Mouse (Mus musculus) thymus, postnatal 25 days (tissue): ENCODE data around the gene Ints14.
A peak's percentile ranks its signal among the peaks of the same experiment; 100 is the strongest.

Experiments used
- DNase-seq: peaks from one replicate; pipeline ENCODE4 v3.0.0; 2022

Gene Ints14

DNA sequence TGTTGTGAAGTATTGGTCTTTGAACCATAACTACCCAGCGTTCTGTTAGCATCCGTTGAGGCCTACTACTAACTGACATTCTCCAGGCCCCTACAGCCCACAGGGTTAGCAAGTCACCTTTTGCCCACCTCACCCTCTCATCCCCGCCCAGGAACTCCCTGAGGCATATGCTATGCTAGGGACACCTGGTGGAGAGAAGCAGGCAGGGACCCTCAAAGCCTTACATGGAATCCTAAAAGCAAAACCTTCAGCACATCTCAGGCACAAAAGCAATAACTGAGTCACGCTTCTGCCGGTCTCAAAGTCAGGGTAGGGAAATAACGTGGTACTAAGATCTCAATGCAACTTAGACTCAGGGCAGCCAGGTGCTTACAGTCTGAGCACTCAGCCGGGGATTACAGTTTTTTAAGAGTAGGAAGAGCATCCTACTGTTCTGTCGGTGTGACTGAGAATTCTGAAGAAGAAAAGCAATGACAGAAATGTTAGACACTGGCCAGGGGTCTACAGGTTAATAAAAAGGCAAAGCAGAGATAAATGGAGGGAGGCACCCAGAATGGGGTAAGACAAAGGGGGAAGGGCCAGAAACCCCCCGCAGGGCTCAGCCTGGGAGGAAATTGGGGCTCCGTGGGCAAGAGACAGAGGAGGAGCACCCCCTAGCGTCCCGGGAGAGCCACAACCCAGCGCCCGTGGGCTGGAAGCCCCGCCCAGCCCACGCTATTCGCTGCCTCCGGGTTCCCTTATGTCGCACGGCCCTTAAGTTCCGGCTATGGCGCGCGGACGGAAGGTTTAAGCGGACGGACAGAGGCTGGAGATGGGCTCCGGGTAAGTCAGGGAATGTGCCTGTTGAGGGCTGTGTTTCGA lies at the start of gene Ints14:
Gene Ints14 (plus strand): TSS at position 789 of the 861 bp plus-strand sequence.
- DNase-seq: peak; percentile 98

DNA sequence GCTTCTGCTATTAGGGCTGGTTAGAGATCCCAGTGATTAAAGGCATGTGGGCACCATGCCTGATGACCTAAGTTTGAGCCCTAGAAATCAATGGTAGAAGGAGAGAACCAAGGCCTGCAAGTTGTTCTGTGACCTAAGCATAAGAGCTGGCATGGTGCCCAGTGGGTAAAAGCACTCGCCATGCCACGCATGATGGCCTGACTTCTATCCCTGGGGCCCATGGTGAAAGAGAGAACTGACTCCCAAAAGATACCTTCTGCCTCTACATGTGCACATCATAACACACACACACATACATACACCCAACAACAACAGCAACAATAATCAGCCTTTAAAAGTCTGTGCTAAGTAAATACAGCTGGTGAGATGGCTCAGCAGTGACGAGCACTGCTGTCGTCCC lies 47.3 kb upstream of the Ints14 start:
- DNase-seq: no peak

DNA sequence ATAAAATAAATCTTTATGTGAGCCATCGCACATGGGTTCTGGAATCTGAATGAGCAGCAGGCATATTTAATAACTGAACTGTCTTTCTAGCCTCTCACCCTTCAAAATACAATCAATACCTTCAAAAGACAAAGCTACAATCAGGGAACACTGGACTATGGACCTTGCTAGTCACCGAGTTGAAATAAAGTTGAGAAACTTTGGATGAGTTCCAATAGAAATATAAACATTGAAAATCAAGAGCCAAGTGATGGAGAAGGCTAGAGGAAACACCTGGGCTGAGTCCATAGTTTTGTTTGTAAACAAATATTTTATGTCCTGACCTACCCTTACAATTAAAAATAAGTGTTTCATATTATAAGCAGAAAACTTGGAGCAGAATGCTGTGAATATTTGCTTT lies 46.7 kb upstream of the Ints14 start:
- DNase-seq: no peak

DNA sequence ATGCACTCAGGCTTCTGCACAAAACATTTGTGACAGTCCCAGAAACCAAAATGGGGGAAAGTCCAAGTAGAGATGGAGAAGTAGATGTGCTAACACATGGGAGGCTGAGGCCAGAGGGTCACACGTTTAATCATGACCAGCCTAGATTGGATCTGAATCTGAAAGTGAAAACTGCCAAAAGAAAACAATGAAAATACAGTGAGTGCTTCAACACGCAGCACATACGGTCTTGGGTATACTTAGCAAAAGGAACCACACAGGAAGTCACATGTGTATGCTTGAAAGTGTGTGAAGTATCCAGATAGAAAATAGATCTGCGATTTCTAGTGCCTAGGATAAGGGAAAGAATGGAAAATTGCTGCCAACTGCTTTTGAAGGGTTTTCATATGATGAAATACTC lies 46.1 kb upstream of the Ints14 start:
- DNase-seq: peak; percentile 7

DNA sequence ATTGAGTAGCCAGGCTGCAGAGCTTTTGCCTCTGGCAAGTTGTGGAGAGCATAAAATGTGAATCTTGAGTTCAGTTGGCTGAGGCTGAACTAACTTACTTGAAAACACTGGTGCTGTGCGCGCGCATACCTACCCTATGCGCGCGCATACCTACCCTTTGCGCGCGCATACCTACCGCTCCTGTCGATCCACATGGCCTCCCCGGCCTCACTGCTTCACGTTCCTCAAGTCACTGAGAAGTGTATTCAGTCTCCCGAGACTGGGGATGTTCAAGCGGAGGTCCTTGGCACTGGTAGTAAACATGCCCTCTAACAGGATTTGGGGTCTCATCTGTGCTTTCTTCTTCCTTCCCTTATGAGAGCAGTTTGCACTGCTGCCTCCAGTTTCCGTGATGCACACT lies 42.1 kb upstream of the Ints14 start:
- DNase-seq: peak; percentile 60

DNA sequence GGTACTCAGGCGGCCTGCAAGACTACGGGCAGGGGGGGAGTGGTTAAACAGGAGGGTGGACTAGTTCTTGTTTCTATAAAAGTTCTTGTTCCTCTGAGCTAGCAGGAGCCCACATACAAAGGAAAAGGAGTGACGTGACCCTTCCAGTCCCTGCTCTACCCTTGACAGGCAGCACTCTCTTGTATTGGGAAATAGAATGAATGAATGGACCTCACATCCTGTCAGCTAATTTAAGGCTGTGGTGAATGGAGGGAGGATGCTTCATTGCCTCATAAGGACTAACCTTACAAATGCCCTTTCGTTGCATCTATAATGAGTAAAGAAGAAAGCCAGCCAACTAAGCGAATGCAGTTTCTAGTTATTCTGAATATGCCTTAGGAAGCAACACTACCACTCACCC lies 34.9 kb upstream of the Ints14 start:
- DNase-seq: no peak

DNA sequence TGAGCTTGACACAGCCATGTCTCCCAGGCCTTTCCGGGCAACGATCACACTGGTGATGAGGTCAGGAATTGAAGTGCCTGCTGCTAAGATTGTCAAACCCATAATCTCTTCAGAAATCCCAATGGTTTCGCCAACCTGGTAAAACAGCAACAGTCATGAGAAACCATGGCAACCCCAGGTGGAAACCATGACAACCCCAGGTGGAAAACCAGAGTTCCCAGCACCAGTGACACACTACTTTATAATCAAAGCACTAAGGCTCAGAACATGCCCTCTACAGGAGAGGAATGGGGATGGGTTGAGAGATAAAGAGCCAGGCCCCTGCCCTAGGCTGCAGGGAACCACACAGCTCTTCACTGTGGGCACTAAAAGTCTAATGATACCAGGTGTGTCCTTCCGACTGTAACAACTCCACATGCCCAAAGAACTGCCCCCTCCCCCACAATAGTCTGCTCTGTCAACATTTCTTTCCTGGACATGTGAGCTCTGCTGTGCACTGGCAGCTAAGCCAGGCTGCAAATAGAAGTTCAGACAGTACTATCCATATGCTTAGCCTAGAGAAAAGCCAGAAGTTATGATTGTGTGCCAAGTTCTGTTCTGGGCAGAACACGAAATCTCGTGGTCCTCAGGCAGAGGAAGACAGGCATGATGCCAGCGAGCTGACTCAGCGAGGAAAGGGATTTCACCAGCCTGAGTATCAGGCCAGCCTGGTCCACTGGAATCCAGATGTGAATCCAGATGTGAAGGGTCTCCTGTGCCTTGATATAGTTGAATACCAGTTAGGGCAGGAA lies 34.3 kb upstream of the Ints14 start:
- DNase-seq: no peak

DNA sequence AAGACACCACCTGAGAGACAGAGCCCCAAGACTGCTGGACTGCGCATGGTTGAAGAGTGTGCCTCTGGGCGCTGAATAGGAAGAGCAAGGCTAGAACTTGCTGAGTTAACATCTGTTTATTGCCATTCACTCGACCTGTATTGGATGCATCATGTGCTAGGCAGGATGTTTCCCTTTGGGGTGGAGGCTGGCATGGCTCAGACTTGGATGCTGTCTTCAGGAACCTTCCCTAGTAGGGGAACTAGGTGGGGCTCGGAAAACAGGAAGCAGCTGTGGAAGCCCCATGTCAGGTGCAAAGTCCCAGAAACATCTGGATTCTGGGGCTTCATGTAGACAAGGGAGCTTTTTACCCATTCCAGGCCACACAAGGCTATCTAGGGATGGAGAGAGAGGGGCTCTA lies 30.4 kb upstream of the Ints14 start:
- DNase-seq: no peak

DNA sequence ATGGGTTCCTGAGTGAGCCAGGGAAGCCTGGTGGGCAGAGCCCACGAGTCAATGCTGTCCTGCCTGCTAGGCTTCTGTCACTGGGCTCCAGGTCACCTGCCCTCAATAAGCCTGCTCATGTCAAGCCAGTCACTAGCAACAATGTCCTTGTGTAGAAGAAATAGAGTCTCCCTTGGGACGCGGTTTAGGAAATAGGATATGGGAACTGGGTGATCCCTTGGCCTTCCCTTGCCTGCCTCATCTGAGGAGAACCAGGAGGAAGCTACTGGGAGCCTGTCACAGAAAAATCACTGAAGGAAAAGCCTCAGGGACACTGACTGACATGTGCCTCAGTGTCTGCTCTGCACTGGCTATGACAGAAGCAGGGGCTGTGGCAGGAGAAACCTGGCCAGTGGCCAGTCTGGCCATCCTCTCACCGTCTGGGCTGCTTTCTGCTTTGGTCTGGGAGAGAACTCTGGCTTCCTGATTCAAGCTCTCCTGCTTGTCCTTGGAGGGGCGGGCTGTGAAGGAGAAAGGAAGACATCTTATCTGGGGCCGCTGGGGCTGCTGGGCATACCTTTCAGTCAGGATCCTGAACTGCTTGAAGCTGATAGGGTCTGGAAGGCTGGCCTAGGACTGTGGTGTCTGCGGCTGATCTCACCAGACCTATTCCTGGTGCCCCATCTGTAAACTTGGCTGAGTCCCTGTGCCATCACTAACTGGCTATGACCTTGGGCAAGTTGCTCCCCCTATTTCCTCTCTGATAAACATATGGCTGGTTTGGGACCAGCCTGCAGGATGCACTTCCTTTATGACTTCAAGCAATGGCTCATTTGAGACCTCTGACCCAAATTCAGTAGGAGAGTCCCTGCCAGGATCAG lies 28.7 kb upstream of the Ints14 start:
- DNase-seq: no peak

DNA sequence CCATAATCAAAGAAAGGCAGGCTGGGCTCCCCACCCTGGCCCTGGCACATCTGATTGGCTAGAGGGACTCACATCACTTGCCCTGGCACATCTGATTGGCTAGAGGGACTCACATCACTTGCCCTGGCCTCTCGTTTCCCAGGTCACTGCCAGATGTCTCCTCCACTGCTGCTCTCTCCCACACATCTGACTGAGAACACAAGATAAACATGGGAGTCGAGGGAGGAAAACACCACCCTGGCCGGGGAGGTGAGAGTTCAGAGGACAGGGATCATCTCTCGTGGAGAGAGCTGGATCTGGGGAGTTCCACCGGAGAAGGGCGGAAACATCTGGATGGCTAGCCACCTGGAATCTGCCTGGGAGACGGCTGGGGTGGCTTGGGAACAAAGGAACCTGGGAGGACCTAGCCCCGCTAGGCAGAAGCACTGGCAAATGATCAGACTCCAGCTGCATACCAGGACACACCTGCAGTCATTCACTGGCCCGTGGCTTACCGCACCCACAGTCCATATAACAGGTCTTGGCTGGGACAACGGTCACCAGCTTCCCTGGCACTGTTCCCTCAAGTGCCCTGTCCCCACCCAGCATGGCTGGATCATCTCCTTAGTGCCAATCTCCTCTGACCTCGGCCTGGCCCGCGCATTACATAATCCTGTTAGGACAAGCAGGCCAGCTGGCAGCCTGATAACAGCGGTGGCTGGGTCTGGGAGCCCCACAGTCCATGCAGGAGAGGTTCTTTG lies 26.5 kb upstream of the Ints14 start:
- no peak for DNase-seq

DNA sequence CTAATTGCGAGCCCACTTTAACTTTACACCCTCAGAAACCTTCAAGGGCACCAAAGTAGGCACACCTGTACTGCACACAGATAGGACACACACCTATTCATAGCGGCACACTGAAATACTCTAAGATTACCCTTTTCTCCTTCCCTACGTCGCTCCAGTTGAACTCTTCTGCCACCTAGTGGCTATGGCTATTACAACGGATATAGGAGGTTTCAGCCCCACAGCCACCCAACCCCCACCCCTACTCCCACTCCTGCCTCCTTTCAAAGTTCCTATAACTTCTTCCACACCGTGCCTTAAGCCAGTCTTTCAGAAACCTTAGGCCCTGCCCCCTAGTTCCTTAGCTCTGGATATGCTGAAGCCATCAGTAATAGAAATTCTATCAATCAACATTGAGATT lies 24.2 kb upstream of the Ints14 start:
- peak; percentile 69 for DNase-seq

DNA sequence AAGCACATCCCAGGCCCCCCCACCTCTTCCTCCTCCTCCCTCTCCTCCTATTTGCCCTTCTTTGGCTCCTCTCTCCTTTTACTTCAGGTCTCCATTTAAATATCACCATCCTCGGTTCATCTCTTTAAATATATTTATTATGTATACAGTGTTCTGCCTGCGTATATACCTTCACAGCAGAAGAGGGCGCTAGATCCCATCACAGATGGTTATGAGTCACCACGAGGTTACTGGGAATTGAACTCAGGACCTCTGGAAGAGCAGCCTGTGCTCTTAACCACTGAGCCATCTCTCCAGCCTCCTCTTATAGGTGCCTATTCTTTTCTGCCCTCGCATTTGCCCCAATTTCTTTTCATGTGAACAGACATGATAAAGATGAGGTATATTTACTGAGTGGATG lies 23.2 kb upstream of the Ints14 start:
- no peak for DNase-seq

DNA sequence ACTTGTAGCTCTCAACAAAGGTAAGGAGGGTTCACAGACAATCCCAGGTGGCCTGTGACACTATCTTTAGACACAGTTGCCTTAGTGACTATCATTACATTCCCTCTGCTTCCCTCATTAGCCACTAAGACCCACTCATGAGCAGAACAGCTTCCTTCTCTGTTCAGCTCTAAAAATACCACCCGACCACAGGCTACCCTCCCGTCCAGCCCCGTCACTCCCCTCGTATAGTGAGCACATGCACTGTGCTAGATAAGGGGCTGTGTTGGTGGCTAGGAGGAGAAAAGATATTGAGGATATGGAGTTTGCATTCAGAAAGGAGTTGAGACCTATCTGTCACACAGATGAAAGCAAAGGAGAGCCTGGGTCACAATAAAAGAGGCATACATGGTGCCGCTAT lies 22.2 kb upstream of the Ints14 start:
- DNase-seq: no peak

DNA sequence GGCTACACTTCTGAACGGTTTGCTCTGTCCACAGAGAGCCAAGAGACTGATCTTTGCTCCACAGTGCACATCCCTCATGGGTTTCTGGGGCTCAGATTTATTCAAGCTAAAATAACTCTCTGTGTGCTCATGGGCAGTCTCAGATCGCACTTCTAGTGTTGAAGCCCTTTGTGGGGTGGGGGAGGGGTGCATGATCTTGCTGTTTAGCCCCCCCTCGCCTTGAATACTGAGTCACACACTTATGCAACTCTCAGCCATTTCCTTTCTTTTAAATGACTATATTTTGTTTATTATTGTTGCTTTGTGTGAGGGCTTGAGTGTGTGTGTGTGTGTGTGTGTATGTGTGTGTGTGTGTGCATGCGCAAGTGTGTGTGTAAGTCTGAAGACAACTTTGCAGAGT lies 21.4 kb upstream of the Ints14 start:
- no peak for DNase-seq

DNA sequence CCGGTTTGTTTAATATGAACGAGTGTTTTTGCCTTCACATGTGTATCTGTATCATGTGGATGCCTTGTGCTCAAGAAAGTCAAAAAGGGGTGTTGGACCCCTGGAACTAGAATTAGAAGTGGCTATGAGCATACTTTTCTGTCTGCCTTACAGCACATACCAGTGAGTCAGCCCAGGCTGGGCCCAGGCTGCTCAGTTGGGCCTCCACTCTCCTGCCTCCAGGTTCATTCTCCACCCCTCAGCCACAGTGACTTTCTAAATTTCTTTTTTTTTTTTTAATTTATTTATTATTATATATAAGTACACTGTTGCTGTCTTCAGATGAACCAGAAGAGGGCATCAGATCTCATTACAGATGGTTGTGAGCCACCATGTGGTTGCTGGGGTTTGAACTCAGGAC lies 20.9 kb upstream of the Ints14 start:
- DNase-seq: no peak

DNA sequence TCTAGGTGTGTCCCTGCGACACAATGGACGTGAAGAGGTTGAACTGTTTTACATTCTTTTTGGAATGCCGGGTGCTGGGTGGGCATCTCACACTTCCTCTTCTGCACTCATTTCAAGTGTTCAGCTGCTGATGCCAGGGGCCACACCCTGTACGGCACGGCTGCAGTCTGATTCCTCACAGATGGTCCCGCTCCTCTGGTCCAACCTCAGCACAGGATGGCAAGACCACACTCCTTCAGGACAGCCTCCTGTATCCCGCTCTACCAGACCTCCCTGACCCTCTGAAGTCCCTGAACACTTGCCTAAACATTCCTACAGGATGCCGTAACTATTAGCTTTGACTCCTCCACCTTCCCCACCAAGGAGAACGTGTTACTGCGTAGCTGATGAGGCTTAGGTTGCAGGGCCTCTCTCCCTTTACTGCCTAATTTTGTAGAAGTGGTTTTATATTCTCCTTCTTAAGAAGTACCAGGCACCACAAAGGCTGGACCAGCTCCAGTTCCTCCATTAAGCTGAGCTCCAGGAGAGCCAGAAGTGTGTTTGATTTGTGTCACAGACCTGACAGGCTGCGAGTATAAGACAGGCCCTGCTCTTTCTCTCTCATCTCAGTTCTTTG lies 19.9 kb upstream of the Ints14 start:
- DNase-seq: no peak

DNA sequence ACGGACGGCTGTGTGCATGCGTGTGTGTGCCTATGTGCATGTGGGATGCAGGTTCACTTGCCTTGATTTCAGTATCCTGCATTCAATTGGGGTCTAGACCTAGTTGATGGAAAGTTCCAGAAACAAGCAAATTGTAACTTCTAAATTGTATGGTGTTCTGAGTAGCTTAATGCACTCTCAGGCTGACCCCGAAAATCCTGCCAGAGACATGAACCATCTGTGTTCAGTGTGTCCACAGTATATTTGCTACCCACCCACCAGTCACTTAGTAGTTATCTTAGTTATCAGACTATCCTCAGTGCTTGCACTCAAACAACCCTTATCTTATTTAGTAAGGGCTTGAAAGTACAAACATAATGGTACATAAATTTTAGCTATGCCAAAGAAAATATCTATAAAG lies 19.1 kb upstream of the Ints14 start:
- DNase-seq: no peak

DNA sequence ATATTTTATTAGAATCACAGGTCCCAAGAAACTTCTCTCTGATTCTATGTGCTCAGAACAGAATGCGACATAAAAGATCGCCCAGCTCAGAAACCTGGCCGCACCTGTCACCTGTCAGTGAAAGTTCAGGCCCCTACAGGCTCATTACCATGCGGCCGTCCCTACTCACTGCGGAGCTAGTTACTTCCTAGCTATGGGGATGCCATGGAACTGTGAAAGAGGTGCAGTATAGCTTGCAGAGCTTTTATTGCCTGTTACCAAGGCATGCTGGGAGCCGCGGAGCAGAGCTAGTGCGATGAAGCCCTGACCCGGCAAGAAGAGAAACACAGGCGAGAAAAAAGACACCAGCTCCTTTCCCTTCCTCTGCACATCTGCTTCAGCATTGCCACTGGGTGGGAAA lies 16.7 kb upstream of the Ints14 start:
- DNase-seq: no peak

DNA sequence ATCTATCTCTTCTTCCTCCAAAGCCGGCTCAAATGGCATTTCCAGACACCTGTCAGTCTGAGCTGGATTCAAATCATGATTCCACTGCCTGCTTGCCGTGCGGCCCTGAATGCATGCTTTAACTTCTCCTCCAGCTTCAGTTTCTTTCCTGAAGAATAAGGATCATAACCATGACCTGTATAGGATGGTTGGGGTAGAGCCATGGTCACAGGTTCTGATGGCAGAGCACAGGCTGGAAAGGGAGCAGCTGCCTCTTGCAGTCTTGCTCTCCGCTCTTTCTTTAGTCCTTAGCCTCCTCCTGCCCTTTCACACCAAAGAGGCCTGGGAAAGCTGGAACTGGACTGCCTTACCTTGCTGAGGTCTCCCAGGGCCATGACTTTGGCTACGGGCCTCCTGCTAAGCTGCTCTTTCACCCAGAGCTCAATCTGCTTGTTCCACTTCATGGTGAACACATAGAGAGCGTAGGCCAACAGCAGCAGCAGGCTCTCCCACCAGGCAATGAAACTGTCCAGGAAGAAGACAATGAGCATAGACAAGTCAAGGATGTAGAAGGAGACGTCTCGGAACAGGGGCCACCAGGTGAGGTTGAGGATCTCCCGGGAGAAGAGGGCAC lies 13.1 kb upstream of the Ints14 start:
- DNase-seq: no peak

DNA sequence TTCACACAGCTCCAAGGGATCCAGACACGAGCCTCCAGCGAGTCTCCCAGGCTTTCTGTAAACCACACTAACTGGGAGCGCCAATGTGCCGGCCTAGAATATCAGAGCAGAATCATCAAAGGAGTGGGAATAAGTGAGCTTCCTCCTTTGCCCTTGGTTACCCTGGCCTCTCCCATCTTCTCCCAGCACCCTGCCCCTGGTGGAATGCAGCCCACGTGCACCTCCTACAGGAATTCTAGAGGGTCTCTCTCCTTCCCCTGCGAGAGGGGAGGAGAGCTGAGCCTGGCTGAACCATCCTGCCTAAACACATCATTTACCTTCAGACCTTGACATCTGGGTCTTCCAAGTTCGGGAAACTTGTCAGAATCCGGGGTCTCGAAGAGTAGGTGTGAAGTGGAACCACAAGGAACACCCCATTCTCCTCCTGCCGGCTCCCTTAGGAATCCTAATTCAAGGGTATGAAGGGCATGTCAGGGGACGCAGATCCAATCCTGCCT lies 9.5 kb upstream of the Ints14 start, which contains the start of gene Slc24a1:
Gene Slc24a1 (minus strand): TSS at position 447 of the 497 bp plus-strand sequence.
- no peak for DNase-seq

DNA sequence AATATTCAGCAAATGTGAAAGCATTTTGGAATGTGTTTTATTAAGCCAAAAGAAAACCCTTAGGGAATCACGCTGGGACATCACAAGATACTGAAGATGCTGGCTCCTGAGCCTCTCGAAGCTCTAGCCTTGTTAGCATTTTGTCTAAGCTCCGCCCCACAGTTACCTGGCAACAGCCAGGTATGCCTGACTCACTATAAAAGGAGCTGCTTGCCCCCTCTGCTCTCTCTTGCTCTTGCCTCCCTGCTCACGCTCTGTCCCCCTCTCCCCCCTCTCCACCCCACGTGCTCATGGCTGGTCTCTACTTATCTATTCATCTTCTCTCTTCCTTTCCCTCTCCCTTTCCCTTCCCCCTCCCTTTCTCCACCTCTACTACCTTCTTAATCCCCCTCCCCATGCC lies 8.7 kb upstream of the Ints14 start:
- DNase-seq: no peak
